Mouse (Mus musculus) spleen, adult 2 months (tissue): ENCODE results near the gene Cfap299. TPM values are rescaled to one million over a fixed set of nuclear protein-coding genes. Genes with fewer than 3 reads are reported as not detected.

Source experiments
- DNase-seq, 2 experiments: peaks; one replicate each; pipeline versions ENCODE4 v3.0.0 to v3.0.0-alpha.2; 2012 to 2021; ENCODE audit warnings: low spot score in 2 of 2, low read depth in 1 of 2
- H3K27ac ChIP-seq: fragments of 200-500 bp; 2 replicates; pipeline ENCODE4 v1.5.1; 2012; ENCODE audit warnings: low read length, inconsistent platforms; ENCODE audit not compliant: insufficient read depth
- H3K27me3 ChIP-seq: fragments of 200-500 bp; 2 replicates; pipeline ENCODE4 v1.6.1; 2012; ENCODE audit warnings: mild to moderate bottlenecking, moderate library complexity, low read length, inconsistent platforms; ENCODE audit not compliant: control insufficient read depth, insufficient read depth
- H3K36me3 ChIP-seq: fragments of 200-500 bp; 2 replicates; pipeline ENCODE4 v1.6.1; 2012; ENCODE audit warnings: mild to moderate bottlenecking, low read length, inconsistent platforms; ENCODE audit not compliant: control insufficient read depth, insufficient read depth
- H3K4me1 ChIP-seq: fragments of 200-500 bp; 2 replicates; pipeline ENCODE4 v1.6.1; 2011; ENCODE audit warnings: inconsistent platforms; ENCODE audit not compliant: control insufficient read depth, insufficient read depth, insufficient read length
- H3K4me3 ChIP-seq: fragments of 200-500 bp; 2 replicates; pipeline ENCODE4 v1.5.1; 2011; ENCODE audit warnings: mild to moderate bottlenecking, inconsistent platforms; ENCODE audit not compliant: insufficient read depth, insufficient read length; ENCODE audit errors: extremely low read depth
- CTCF ChIP-seq: fragments of 200-500 bp; IDR thresholded peaks from 2 replicates; pipeline ENCODE4 v1.5.1; 2011; ENCODE audit warnings: mild to moderate bottlenecking, inconsistent platforms; ENCODE audit not compliant: insufficient read depth, insufficient read length, insufficient replicate concordance; ENCODE audit errors: extremely low read depth
- POLR2A ChIP-seq: fragments of 200-500 bp; IDR thresholded peaks from 2 replicates; pipeline ENCODE4 v1.6.1; 2011; ENCODE audit warnings: low read depth, low read length, inconsistent platforms
- WGBS: fragments of 180-500 bp; shearing (Covaris S2); methylation state at CpG from one replicate; pipeline ENCODE4 v1.1.7; 2018; 5-methylcytosine and 5-hydroxymethylcytosine counted together
- polyA plus RNA-seq: library from polyadenylated mRNA; depleted of rRNA; stranded (reverse); fragments of >200 nt; gene quantifications from 2 replicates; pipeline ENCODE4 v1.2.3, GENCODE M21; 2012

The Cfap299 gene
- polyA plus RNA-seq, 1 experiment: not detected

GRCm38 (mm10) chr5:98806492-98806891, 477.4 kb downstream of the Cfap299 start:
- Histone ChIP-seq H3K27me3 (no peaks in the 10 kb centered on the region), H3K36me3 (no peaks in the 10 kb centered on the region), H3K4me1 (no peaks in the 10 kb centered on the region), H3K27ac (no peak overlapping the region), H3K4me3 (no peak overlapping the region)
- DNase-seq: no peak
- 88% methylated on average over 4 of the region's 4 CpGs for WGBS
- TF ChIP-seq POLR2A (no peak), CTCF (no peak)

- WGBS: 82% methylated on average over 7 of the region's 7 CpGs
- Histone ChIP-seq H3K4me1 (no peaks in the 10 kb centered on the region), H3K27ac (no peak overlapping the region), H3K4me3 (no peak overlapping the region), H3K36me3 (no peaks in the 10 kb centered on the region), H3K27me3 (no peaks in the 10 kb centered on the region)
- DNase-seq: no peak
- TF ChIP-seq CTCF (no peak), POLR2A (no peak)
Measured at GRCm38 (mm10) chr5:98807022-98807421, 477.9 kb downstream of the Cfap299 start.

- TF ChIP-seq POLR2A (no peak), CTCF (no peak)
- H3K4me3 ChIP-seq: no peak overlapping the region
- 85% methylated on average over 9 of the region's 9 CpGs for WGBS
- DNase-seq: no peak
- no peaks in the 10 kb centered on the region for H3K27me3 ChIP-seq
- H3K4me1 ChIP-seq: no peaks in the 10 kb centered on the region
- H3K36me3 ChIP-seq: no peaks in the 10 kb centered on the region
- H3K27ac ChIP-seq: no peak overlapping the region
Measured at GRCm38 (mm10) chr5:98807953-98808352, 478.8 kb downstream of the Cfap299 start.

GRCm38 (mm10) chr5:98812380-98812779, 483.3 kb downstream of the Cfap299 start:
- Histone ChIP-seq H3K36me3 (no peaks in the 10 kb centered on the region), H3K4me3 (no peak overlapping the region), H3K4me1 (no peaks in the 10 kb centered on the region), H3K27me3 (no peaks in the 10 kb centered on the region), H3K27ac (no peak overlapping the region)
- WGBS: 81% methylated on average over 1 of the region's 1 CpGs
- DNase-seq: no peak
- TF ChIP-seq POLR2A (no peak), CTCF (no peak)

GRCm38 (mm10) chr5:98815269-98815668, 486.2 kb downstream of the Cfap299 start:
- WGBS: 72% methylated on average over 1 of the region's 1 CpGs
- Histone ChIP-seq H3K36me3 (no peaks in the 10 kb centered on the region), H3K27ac (no peak overlapping the region), H3K27me3 (no peaks in the 10 kb centered on the region), H3K4me1 (no peaks in the 10 kb centered on the region), H3K4me3 (no peak overlapping the region)
- no peak for TF ChIP-seq CTCF
- no peak for TF ChIP-seq POLR2A
- no peak for DNase-seq

GRCm38 (mm10) chr5:98833760-98834159, 504.7 kb downstream of the Cfap299 start:
- no peak for DNase-seq
- H3K4me3 ChIP-seq: no peak overlapping the region

GRCm38 (mm10) chr5:98834300-98834699, 505.2 kb downstream of the Cfap299 start:
- Histone ChIP-seq H3K36me3 (no peaks in the 10 kb centered on the region), H3K4me1 (no peaks in the 10 kb centered on the region), H3K27me3 (no peaks in the 10 kb centered on the region), H3K27ac (no peak overlapping the region), H3K4me3 (no peak overlapping the region)
- WGBS: 93% methylated on average over 6 of the region's 6 CpGs
- TF ChIP-seq POLR2A (no peak), CTCF (no peak)
- DNase-seq: no peak

More at GRCm38 (mm10) chr5:98833760-98834159, 504.7 kb downstream of the Cfap299 start:
- TF ChIP-seq POLR2A (no peak), CTCF (no peak)
- Histone ChIP-seq H3K4me1 (no peaks in the 10 kb centered on the region), H3K36me3 (no peaks in the 10 kb centered on the region), H3K27me3 (no peaks in the 10 kb centered on the region), H3K27ac (no peak overlapping the region)
- WGBS: 84% methylated on average over 9 of the region's 9 CpGs
